Mouse (Mus musculus) adrenal gland, postnatal 0 days (tissue): ENCODE data around the gene Usp17lb. TPM values are rescaled to one million over a fixed set of nuclear protein-coding genes. Genes with fewer than 3 reads are reported as not detected.

Experiments used
- polyA plus RNA-seq: library from polyadenylated mRNA; unstranded; fragments of >200 nt; fragmentation: Nextera tagmentation; extraction: Ambion mirVana; gene quantifications from 2 replicates; pipeline ENCODE4 v1.2.1, GENCODE M21; 2015

Gene Usp17lb
- not detected in 2 replicates for polyA plus RNA-seq

DNA sequence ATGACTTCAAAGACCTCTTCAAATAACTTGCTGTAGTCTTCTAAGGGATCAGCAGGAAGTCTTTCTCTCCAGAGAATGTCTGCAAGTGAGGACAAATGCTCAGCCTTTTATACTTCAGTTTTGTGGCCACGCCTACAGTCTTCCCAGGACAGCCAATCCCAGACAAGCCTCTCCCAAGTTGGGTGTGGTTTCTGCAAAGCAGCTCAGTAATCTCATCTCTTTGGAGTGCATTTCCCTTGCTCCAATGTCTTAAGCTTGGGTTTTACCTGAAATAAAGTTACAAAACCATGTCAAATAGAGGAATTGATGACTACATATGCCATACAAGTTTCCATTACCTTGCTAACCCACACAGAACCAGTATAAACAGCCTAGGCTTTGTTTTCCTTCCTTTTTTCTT is at the start of gene Usp17lb:
Usp17lb (minus strand) TSS at position 101 of the 400 bp plus-strand sequence.

DNA sequence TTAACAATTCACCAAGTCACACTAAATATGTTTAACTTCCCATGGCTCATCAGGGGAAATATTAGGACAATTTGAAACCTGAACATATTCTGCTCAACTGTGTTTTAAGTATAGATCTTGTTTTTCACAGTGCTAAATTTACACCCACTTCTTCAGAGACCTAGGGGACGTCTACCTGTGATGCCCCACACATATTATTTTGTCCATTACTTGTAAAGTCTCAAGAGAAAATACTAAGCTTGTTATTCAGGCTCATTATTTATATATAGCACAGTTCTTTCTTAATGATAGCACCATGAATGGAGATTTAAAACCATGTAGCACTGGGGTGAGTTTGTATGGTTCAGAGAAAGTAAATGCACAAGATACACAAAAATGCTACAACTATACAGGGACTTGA is 35.3 kb upstream of the Usp17lb start, which contains the start of gene Olfr665:
Olfr665 (plus strand) TSS at position 301 of the 400 bp plus-strand sequence.

GRCm38 (mm10) chr7:104856709-104857108 is 14.3 kb upstream of the Usp17lb start, which contains the start of gene Usp17la:
Gene Usp17la (plus strand): TSS chr7:104857009.

Other genes with a start within 250 kb of the Usp17lb start
- not detected in 2 replicates for gene Olfr655, start 240.8 kb downstream of the Usp17lb start, polyA plus RNA-seq
- not detected in 2 replicates for gene Olfr656, start 228.6 kb downstream of the Usp17lb start, polyA plus RNA-seq
- gene Olfr657, start 217.8 kb downstream of the Usp17lb start, polyA plus RNA-seq: not detected in 2 replicates
- gene Olfr658, start 195.3 kb downstream of the Usp17lb start, polyA plus RNA-seq: not detected in 2 replicates
- gene Olfr659, start 175.8 kb downstream of the Usp17lb start, polyA plus RNA-seq: not detected in 2 replicates
- not detected in 2 replicates for gene Olfr661, start 156.1 kb downstream of the Usp17lb start, polyA plus RNA-seq
- not detected in 2 replicates for gene Usp17le, start 65.1 kb downstream of the Usp17lb start, polyA plus RNA-seq
- gene Usp17la, start 14.4 kb upstream of the Usp17lb start, polyA plus RNA-seq: not detected in 2 replicates
- not detected in 2 replicates for gene Olfr665, start 35.4 kb upstream of the Usp17lb start, polyA plus RNA-seq
- gene Olfr666, start 53.3 kb upstream of the Usp17lb start, polyA plus RNA-seq: not detected in 2 replicates
- gene Olfr667, start 78.9 kb upstream of the Usp17lb start, polyA plus RNA-seq: not detected in 2 replicates
- not detected in 2 replicates for gene Olfr668, start 85.5 kb upstream of the Usp17lb start, polyA plus RNA-seq
- not detected in 2 replicates for gene Olfr669, start 91.6 kb upstream of the Usp17lb start, polyA plus RNA-seq
- gene Olfr670, start 120.0 kb upstream of the Usp17lb start, polyA plus RNA-seq: not detected in 2 replicates
- gene Olfr671, start 136.5 kb upstream of the Usp17lb start, polyA plus RNA-seq: not detected in 2 replicates
- gene Olfr672, start 159.4 kb upstream of the Usp17lb start, polyA plus RNA-seq: not detected in 2 replicates
- gene Olfr675, start 185.9 kb upstream of the Usp17lb start, polyA plus RNA-seq: not detected in 2 replicates
- gene Olfr676, start 190.1 kb upstream of the Usp17lb start, polyA plus RNA-seq: not detected in 2 replicates
- not detected in 2 replicates for gene Olfr677, start 208.8 kb upstream of the Usp17lb start, polyA plus RNA-seq
- not detected in 2 replicates for gene Olfr678, start 221.9 kb upstream of the Usp17lb start, polyA plus RNA-seq
- gene Olfr679, start 238.6 kb upstream of the Usp17lb start, polyA plus RNA-seq: not detected in 2 replicates